ENCODE assay signal across 21 mouse cellular contexts in the genomic region with DNA sequence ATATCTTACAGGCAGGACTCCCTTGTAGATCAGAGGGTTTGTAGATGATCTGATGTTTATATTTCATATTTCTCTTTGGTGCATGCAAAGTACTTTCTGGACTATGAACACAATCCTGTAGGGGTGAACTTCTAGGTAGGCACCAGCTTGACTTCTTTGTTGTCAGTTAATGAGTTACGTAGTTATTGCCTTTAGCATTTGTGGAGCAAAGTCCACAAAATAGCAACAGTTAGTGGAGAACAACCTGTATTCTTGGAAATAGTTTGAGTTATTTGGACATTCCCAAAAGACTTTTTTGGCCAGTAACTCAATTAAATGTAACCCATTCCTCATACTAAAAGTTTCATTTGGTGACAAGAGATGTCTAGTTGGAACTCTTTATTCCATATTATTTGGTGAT.
DNase-seq lines count a peak whose midpoint lies in the region; ATAC-seq and TF ChIP-seq lines count a peak whose summit lies in the region.
"Had no signal": no experiment of that assay in that cellular context is flagged by ENCODE, and none has a peak within 500 bp of the region (broad histone marks: within the 10 kb centered on the region; RNA-seq: fewer than 3 reads in every experiment).

No protein-coding gene starts in this region.

- H3K36me3 ChIP-seq in kidney, adult 2 months (ENCODE audit: control insufficient read depth, insufficient read depth, low read length) = no peaks in the 10 kb centered on the region
- H3K36me3 ChIP-seq in kidney, embryonic 16.5 days (ENCODE audit: insufficient read depth, low read length) = no peaks in the 10 kb centered on the region
- no peaks in the 10 kb centered on the region for H3K36me3 ChIP-seq in liver, adult 2 months (ENCODE audit: control insufficient read depth, insufficient read depth, low read length)
- H3K36me3 ChIP-seq in liver, embryonic 11.5 days (ENCODE audit: control insufficient read depth, insufficient read depth, low read length) = no peaks in the 10 kb centered on the region
- H3K36me3 ChIP-seq: G1E had no signal

- H3K9me3 ChIP-seq in kidney, embryonic 16.5 days (ENCODE audit: low read length) = no peaks in the 10 kb centered on the region
- H3K9me3 ChIP-seq in liver, embryonic 11.5 days (ENCODE audit: control insufficient read depth, low read length) = no peaks in the 10 kb centered on the region
- H3K9me3 ChIP-seq: G1E had no signal

- H3K27me3 ChIP-seq in kidney, adult 2 months (replicated peaks; ENCODE audit: control insufficient read depth, insufficient read depth, low read length) = no peaks in the 10 kb centered on the region
- no peaks in the 10 kb centered on the region for H3K27me3 ChIP-seq in kidney, embryonic 16.5 days (ENCODE audit: insufficient read depth, low read length)
- no peaks in the 10 kb centered on the region for H3K27me3 ChIP-seq in liver, adult 2 months (ENCODE audit: control insufficient read depth, insufficient read depth, low read length)
- H3K27me3 ChIP-seq in liver, embryonic 11.5 days (replicated peaks; ENCODE audit: control insufficient read depth, insufficient read depth, low read length) = no peaks in the 10 kb centered on the region
- H3K27me3 ChIP-seq: CH12.LX had no signal

- H3K4me2 ChIP-seq in kidney, embryonic 16.5 days (replicated peaks; ENCODE audit: low read depth, low read length) = no peak overlapping the region
- H3K4me2 ChIP-seq in liver, embryonic 11.5 days = no peak overlapping the region

- DNase-seq in kidney, adult 2 months = peak; percentile 50
- peak; percentile 13 for DNase-seq in kidney, adult 9 months
- no peak for DNase-seq in kidney, postnatal 36 days
- peak; percentile 76 for DNase-seq in liver, adult 2 months (ENCODE audit: extremely low read depth, low read depth, low spot score)
- DNase-seq in liver, embryonic 11.5 days (ENCODE audit: low spot score) = no peak
- DNase-seq: adrenal gland, adult 2 months; adrenal gland, adult 8-10 months; adrenal gland, postnatal 10 days; adrenal gland, postnatal 14 days; adrenal gland, postnatal 25 days; adrenal gland, postnatal 36 days; B cell, adult 2 months; cerebellum, adult 11 months; cerebellum, adult 11-12 months; cerebellum, adult 18-20 months had no signal

- TF ChIP-seq POLR2A in kidney, adult 2 months (IDR thresholded peaks at IDR 0.05; ENCODE audit: low read depth, low read length) = no peak
- no peak for TF ChIP-seq POLR2A in liver, adult 2 months (IDR thresholded peaks at IDR 0.05; ENCODE audit: extremely low read depth, insufficient read depth, low read length)

- no peak overlapping the region for H3K9ac ChIP-seq in kidney, embryonic 16.5 days (replicated peaks; ENCODE audit: low read length)
- H3K9ac ChIP-seq in liver, adult 2 months (ENCODE audit: low read depth, low read length) = no peak overlapping the region
- H3K9ac ChIP-seq in liver, embryonic 11.5 days (ENCODE audit: low read depth, low read length) = no peak overlapping the region

- WGBS in kidney, adult 2 months = 47% methylated on average over 1 of the region's 1 CpGs
- WGBS in kidney, embryonic 16.5 days = 92% methylated on average over 1 of the region's 1 CpGs
- 12% methylated on average over 1 of the region's 1 CpGs for WGBS in liver, adult 2 months
- 95% methylated on average over 1 of the region's 1 CpGs for WGBS in liver, embryonic 11.5 days

- no peak overlapping the region for H3K4me3 ChIP-seq in kidney, adult 2 months (ENCODE audit: insufficient read depth, low read depth, low read length)
- H3K4me3 ChIP-seq in kidney, embryonic 16.5 days (ENCODE audit: low read length) = no peak overlapping the region
- no peak overlapping the region for H3K4me3 ChIP-seq in liver, adult 2 months (ENCODE audit: insufficient read depth, low read depth, low read length)
- H3K4me3 ChIP-seq in liver, embryonic 11.5 days (ENCODE audit: low read depth, low read length) = no peak overlapping the region

- no peak overlapping the region for H3K27ac ChIP-seq in kidney, adult 2 months (ENCODE audit: insufficient read depth, low read depth, low read length)
- H3K27ac ChIP-seq in kidney, embryonic 16.5 days (ENCODE audit: low read length) = no peak overlapping the region
- no peak overlapping the region for H3K27ac ChIP-seq in liver, adult 2 months (replicated peaks; ENCODE audit: insufficient read depth, low read depth, low read length)
- H3K27ac ChIP-seq in liver, embryonic 11.5 days (ENCODE audit: low read depth, low read length) = no peak overlapping the region

- H3K4me1 ChIP-seq in kidney, adult 2 months (ENCODE audit: control insufficient read depth, insufficient read depth, low read length) = no peaks in the 10 kb centered on the region
- H3K4me1 ChIP-seq in kidney, embryonic 16.5 days (ENCODE audit: insufficient read depth, low read length) = no peaks in the 10 kb centered on the region
- H3K4me1 ChIP-seq in liver, adult 2 months (ENCODE audit: control insufficient read depth, insufficient read depth, low read length) = peaks cover 1% of the 10 kb centered on the region
- H3K4me1 ChIP-seq in liver, embryonic 11.5 days (replicated peaks; ENCODE audit: control insufficient read depth, insufficient read depth, low read length) = no peaks in the 10 kb centered on the region

- no peaks in the 10 kb centered on the region for H3K79me2 ChIP-seq in liver, adult 2 months (ENCODE audit: control insufficient read depth, insufficient read depth, low read length)

- ATAC-seq in kidney, embryonic 16.5 days (ENCODE audit: low FRiP score, low TSS enrichment) = no peak
- no peak for ATAC-seq in liver, embryonic 11.5 days (replicated peaks; ENCODE audit: low FRiP score)
- ATAC-seq: activated CD4-positive, CD25-positive, alpha-beta regulatory T cell, adult 4 months; CD4-positive, CD25-positive, alpha-beta regulatory T cell, adult 4 months; Patski had no signal

- TF ChIP-seq CTCF in kidney, adult 2 months (conservative IDR thresholded peaks at IDR 0.05; ENCODE audit: insufficient read depth, insufficient read length, low read depth, low read length) = no peak
- no peak for TF ChIP-seq CTCF in liver, adult 2 months (IDR thresholded peaks at IDR 0.05; ENCODE audit: low read depth, low read length)

Comparison
In these comparisons a context has a peak if more than half of its experiments do, and no peak if none do; other contexts are left out.
1. DNase-seq: peak in kidney, adult 2 months (single experiment), kidney, adult 9 months (single experiment) and liver, adult 2 months (single experiment); none in kidney, postnatal 36 days (0 of 2) and liver, embryonic 11.5 days (single experiment).